Mouse (Mus musculus) cerebellum, adult 2 months (tissue): ENCODE measurements at regions not wholly inside any gene's neighbourhood (a gene's known extent, or its start where the extent isn't known, plus 50 kb on each side); places are given as distances from the start of the nearest gene placed in this dataset.

Experiments used
- CTCF ChIP-seq: fragments of 200-500 bp; IDR thresholded peaks from 2 replicates; pipeline ENCODE4 v1.5.1; 2011; ENCODE audit warnings: low read depth, mild to moderate bottlenecking, control low read depth, low read length, moderate library complexity, borderline replicate concordance; ENCODE audit not compliant: insufficient read depth
- POLR2A ChIP-seq: fragments of 200-500 bp; IDR thresholded peaks from 2 replicates; pipeline ENCODE4 v1.6.1; 2011; ENCODE audit warnings: low read length, control low read depth, borderline replicate concordance; ENCODE audit not compliant: insufficient read depth

GRCm38 (mm10) chr8:12137913-12138312, 140.7 kb upstream of the A230072I06Rik start:
- TF ChIP-seq CTCF (no peak), POLR2A (no peak)
